Mouse (Mus musculus): ENCODE data around the gene Nop10.

Nop10 gene

DNA sequence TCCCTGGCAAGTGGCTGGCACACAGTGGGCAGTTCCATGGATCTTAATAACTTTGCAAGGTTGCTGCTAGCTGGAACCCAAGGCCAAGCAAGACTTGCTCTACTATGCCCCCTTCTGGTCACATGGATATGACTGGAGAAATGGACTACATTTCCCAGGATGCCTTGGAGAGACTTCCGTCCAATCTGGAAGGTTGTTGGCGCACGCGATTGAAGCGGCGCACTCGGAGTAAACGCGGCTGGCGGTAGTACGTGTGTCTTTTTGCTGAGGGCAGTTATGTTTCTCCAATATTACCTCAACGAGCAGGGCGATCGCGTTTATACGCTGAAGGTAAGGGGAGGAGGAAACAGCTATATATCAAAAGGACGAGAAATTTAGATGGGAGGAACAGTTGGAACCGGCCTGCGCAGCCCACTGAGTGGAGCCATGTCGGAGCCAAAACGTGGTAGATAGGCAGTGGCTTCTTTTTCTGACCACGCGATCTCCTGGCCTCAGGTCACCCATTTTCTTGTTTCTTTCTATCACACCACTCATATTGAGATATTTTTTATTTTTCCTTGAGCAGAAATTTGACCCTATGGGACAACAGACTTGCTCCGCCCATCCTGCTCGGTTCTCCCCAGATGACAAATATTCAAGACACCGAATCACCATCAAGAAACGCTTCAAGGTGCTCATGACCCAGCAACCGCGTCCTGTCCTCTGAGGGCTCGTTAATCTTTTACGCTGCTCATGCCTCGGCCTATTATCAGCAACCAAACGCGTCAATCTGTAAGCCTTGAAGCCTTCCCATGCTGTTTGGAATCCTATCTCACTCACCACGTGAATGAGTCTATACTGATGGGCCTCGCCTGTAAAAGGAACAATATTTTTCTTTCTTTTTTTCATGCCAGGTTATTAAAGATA is at the start of gene Nop10:
Gene Nop10, plus strand, starts transcription at position 179 of the 906 bp plus-strand sequence.
- DNase-seq, result peak; percentile 98

DNA sequence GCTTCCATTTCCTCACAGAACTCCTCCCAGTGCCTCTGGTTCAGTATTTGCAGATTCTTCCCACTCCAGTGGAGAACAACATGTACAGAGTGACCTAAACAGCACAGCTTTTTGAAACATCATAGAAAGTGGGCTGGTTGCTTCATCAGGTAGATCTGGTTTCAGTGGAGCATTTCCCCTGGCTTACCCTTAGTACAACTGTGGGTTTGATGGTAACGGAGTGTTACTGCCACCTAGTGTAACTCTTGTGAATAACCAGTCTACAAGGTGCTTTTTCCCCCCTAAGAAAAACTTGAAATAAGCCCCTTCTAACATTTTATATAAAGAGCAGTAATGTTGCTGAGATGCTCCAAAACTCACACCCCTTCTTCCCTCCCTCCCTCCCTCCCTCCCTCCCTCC is 45.7 kb upstream of the Nop10 start:
- DNase-seq, result no peak

DNA sequence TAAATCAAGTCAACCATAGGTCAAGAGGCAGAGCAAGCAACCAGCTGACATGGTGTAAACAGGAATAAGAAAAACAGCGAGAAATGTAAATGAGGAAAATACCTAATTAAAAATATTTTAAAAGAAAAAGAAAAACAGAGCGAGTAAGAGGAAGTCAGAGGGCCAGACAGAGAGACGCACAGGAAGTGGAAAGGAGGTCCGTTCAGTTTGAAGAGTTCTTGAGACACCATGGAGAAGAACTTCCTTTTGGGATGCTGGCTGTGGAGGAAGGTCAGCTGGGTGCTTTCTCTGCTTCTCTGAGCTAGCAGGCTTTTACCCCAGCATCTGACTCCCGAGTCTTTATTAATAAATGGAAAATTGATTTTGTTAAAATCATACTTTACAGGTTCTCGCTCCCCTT is 44.1 kb upstream of the Nop10 start:
- DNase-seq, result no peak

DNA sequence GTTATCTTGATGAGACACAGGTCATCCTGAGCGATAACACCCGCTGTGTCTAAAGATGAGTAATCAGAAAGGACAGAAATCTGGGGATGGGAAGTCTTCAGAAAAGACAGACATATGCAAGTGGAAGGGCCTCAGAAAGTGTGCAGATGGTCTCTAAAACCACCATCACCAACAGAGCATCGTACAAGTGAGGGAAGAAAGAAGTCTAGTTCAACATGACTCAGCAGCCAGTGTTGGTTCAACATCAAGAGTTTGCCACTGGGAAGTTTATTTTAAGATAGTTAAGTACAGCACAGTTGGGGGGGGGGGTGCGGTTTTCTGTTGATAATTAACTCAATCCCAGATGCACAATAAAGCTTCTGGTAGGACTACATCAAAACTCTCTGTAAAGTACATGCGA is 40.8 kb upstream of the Nop10 start:
- no peak for DNase-seq

DNA sequence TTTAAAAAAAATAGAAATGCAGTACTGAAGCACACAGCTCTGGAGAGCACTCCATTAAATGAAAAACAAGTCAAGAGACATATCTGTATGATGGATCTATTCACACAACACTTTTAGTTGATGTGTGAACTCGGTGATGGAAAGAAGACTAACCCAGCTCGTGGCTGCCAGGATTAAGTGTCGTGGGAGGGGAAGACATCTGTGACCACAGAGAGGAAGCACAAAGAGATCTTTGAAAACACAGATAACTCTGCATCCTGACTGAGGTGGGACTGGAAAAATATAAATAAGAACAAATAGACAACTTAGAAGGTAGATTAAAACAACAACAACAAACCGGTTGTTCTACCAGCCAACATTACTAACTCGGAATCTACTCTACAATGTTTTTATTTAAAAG is 39.1 kb upstream of the Nop10 start:
- no peak for DNase-seq

DNA sequence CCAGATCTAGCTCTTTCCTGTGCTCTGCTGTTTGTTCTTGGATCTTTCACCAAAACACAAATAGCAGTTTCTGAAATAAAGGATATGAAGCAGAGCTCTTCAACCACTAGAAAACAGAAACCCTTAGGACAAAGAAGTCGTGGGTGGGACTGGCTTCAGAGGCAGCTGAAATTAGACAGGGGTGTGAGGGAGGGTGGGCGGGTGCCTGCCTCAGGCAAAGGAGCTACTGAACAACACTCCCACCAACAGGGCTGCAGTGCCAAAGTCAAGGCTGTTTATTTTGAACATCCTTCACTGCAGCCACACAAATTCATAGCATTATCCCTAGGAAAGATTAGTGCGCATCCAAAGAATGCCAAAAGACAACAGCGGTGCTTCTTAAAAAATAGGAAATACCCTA is 37.4 kb upstream of the Nop10 start:
- DNase-seq, result no peak

DNA sequence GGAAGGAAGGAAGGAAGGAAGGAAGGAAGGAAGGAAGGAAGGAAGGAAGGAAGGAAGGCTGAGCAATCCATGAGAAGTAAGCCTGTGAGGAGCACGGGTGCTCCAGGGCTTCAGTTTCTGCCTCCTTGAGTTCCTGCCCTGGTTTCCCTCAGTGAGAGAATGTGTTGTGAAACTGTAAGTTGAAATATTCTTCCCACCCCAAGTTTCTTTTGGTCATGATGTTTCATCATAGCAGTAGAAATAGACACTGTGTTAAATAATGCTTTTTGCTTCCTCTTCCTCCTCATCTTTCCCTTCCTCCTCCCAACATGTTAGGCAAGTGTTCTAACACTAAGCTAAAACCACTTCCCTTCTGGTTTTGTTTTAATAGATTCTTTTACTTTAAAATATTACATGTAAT is 29.1 kb upstream of the Nop10 start:
- peak; percentile 51 for DNase-seq

DNA sequence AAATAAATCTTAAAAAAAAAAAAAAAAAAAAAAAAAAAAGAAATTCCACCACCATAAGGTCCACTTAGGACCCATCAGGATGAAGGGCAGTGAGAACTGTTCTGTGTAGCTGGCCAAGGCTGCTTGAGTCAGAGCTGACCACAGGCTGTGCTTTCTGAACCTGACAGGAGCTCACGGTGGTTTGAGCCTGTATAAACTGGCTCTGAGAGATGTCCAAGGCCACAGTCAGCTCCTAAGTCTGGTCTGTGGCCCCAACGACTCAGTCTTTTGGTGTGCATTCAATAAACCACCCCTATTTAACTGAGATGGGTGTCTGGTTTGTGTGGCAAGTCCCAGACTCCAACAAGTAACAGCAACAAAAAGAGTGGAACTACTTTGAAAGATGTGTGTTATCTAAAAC is 25.1 kb upstream of the Nop10 start:
- peak; percentile 50 for DNase-seq

DNA sequence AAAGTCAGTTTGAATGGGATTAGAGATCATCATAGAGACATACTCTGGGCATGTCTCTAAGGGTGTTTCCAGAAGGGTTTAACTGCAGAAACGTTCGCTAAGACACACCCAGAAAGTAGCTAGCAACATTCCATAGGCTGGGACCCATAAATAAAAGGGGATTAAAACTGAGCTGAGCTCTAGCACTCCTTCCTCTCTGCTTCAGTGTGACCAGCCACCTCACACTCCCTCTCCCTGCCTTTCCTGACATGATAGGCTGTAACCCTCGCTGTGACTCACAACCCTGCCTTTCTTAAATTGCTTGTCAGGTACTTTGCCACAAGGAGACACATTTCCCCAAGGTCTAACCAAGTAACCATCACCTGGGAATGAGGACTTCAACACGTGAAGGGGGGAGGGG is 23.7 kb upstream of the Nop10 start:
- DNase-seq, result peak; percentile 46

DNA sequence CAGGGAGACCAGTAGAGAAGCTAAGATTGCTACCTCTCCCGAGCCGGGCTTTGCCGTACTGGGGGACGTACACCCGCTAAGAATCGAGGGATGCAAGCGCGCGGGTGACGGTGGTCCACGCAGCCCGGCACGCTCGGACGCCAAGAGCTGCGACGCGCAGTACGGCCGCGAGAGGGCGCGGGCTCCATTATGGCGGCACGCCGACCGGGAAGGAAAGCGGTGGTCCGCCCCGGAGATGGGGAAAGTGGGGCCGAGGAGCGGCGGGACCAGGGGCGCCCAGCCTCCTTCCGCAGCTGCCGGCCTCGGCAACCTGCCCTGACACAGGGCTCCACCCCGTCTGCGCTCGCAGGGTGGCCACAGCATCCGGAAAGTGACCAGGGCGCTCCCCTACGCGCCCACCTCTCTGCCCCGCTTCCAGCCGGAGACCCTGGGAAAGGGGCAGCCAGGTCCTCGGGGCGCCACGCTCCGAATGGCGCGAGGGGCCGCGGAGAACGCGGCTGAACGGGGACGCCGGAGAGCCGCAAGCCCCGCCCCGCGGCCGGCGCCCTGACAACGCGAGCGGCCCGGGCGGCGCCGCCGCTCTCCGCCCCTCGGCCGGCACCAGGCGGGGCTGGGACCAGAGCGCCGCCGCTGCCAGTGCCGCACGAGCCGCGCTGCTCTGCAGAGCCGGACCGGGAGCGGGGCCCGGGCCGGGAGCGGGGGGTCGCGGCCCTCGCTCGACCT is 22.4 kb upstream of the Nop10 start, which contains the start of gene Lpcat4:
Gene Lpcat4, plus strand, starts transcription at position 257 of the 723 bp plus-strand sequence.
- DNase-seq, result peak; percentile 99

DNA sequence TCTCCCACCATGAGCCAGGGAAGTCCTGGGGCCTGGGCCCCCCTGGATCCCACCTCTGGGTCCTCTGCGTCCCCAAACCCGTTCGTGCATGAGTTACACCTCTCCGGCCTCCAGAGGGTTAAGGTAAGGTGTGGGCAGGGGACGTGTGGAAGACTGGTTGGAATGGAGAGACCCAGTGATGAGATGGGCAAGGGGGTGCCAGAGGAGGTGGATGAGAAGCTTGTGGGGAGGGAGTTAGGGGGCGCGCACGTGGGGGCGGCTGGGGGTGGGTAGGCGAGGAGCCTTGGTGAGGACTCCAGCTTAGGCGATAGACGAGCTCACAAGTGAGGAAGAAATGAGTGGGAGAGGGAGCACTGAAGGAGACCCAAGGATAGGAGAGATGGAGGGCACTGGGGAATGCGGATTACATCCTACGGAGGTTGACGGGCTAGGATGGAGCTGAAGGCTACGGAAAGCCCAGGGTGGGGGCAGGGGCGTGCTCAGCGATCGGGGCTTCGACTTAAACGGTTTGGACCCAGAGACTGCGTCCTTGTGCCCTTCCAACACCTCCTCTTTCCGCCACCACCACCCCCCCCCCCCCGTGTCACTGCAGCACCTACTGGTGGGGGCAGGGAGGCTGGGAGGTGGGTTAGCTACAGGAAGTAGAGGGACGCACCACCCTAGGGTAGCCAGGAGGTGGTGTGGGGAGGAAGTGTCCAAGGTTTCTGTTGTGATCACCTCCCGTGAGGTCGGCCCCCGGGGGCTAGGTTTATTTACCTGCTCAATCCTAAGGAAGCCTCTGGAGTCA is 21.6 kb upstream of the Nop10 start:
- DNase-seq, result peak; percentile 92

DNA sequence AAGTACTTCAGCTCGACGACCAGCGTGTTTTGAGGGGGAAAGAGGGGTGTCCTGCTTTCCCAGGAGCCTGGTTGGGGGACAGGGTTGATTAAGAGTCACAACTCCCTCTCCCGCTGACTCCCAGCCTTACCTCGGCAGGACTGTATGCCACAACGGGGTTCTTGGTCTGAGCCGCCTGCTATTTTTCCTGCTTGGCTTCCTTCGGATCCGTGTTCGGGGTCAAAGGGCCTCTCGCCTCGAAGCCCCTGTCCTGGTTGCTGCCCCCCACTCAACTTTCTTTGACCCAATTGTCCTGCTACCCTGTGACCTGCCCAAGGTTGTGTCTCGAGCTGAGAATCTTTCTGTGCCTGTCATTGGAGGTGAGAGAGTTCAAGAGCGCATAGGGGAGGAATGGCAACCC is 19.9 kb upstream of the Nop10 start:
- DNase-seq, result peak; percentile 81

DNA sequence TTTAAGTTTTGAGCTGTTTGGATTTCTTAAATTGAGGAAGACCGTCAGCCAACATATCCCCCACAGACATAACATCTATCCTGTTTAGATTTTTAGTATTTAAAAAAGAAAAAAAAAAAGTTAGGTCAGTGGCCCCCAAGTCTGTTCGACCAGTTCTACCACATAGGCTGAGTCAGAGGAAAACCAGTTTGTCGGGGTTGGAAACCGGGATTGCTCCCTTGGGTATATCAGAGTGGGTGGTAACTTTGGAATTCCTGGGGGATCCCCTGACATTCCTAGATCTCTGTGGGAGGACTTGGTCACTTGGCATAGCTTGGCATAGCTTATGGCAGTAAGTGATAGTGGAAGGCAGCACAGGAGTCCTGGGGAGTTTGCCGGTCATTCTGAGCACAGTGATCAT is 16.4 kb upstream of the Nop10 start:
- DNase-seq, result no peak

DNA sequence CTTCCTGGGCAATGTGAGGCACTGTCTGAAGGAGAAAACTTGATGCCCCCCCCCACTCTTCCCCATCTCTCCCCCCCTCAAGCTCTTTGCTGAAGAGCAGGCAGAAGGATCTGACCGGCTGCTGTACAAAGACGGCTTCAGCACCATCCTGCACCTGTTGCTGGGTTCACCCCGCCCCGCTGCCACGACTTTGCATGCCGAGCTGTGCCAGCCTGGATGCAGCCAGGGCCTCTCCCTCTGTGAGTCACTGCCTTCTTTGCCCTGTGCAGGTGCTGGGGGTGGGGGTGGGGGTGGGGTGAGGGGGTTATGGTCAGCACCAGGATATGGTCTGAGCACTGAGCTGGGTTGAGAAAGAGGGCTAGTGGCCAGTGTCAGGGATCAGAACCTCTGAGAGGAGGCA is 15.5 kb upstream of the Nop10 start:
- DNase-seq, result peak; percentile 80

DNA sequence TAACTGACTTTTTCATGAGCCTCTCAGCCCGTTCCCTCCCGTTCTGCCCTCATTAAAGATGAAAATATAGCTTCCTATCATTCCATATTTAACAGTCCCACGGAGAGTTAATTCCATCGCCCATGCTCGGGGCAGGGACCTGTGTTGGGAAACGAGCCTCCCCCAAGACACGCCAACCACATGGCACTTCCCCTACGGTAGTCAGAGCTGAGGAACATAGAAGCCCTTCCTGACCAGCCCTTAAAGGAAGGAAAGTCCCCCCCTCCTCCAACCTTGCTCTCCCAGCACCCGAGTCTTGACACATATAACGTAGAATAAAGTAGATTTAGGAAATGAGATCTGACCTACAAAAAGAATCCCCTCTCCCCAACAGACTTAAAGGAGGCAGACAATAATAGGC is 14.4 kb upstream of the Nop10 start:
- peak; percentile 70 for DNase-seq

DNA sequence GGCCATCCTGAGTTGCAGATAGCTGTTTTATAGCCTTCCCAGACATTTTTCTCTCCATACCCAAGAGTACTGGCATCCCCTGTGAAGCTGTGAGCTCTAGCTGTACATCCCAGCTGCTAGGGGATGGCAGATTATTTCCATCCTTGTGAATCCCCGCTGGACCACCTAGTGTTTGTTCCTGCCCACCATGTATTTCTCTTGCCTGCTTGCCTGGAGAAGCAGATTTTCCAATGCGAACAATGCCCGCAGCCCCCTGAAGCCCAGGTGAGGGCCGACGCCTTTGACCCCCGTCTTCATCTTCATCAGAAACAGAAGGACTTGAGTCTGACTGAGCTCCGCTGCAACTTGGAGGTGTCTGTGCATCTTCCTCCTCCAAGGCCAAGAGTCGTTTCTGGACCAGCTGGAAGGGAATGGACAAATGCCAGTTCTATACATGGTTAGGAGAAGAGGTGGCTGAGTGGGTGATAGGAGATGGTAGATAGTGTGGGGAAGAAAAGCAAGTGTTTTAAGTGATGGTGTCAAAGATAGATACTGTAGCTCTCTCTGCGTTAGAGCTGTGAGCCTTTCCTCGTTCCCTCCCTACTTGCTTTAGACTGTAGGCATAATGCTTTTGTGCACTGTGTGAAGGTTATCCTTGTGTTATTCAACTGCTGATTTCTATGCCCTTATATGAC is 11.8 kb upstream of the Nop10 start:
- no peak for DNase-seq

DNA sequence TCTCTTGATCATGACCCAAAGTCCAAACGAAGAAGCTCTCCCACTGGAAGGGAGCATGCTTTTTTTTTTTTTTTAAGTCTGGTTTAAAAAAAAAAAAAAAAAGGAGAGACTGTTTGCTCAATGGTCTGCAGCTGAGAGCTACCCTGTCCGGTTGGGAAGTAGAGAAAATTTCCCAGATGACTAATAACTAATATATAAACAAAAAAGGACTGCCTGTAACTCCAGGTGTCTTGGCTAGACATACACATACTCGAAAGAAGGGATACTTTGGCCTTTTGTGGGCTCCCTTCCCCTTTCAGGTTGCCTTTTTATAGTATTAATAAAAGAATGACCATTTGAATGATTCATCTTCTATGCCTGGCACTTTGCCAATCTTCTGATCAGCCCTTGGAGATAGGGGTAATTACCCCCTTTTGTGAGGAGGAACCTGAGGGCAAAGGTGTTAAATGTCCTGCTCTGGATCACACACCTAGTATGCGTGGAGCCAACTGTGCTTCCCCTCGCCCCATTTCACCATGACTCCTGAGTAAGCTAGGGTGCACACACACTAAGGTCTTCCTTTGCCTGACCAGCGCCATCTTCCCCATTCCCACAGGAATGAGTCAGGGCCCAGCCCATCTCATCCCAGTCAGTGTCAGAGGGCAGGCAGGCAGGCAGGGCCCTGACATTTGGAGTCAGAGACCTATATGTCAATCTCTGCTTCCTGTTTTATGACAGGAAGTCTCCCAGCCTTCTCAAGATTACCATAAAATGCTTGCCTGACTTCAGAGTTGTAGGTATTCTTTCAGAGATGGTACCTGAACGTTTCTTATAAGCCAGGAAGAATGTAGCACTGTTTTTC is 6.8 kb upstream of the Nop10 start:
- peak; percentile 62 for DNase-seq

DNA sequence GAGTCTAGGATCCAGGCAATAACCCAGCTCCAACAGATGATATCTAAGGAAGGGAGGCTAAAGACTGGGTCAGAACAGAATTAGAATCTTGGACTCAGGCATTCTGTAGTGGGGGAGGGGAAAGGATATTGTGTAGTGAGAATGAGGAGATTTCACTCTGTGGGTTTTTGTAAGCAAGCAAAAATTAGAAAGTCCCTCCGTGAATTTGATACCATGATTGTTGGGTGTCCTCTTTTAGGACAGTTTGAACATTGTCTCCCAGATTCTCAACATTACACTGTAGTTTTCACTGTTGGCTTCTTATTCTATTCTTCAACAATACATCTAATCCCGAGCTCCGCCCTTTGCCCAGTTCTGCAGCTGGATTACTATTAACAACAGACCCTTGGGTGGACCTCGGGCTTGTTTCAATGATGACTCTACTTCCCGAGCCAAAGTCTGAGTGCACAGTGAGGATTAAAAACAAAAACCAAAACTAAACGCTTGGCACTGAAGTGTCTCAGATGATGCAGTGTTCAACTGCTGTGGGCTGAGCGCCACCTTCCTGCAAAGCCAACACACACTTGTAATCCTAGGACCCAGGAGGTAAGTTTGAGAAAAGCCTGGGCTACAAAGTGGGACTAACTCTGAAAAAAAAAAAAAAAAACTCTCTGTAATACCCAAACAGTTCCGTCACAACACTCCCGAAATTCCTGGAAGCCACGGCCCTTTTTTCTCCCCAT is 2.3 kb upstream of the Nop10 start, which contains the start of gene Nutm1:
Gene Nutm1, minus strand, starts transcription at position 51 of the 722 bp plus-strand sequence.
- DNase-seq, result peak; percentile 89

DNA sequence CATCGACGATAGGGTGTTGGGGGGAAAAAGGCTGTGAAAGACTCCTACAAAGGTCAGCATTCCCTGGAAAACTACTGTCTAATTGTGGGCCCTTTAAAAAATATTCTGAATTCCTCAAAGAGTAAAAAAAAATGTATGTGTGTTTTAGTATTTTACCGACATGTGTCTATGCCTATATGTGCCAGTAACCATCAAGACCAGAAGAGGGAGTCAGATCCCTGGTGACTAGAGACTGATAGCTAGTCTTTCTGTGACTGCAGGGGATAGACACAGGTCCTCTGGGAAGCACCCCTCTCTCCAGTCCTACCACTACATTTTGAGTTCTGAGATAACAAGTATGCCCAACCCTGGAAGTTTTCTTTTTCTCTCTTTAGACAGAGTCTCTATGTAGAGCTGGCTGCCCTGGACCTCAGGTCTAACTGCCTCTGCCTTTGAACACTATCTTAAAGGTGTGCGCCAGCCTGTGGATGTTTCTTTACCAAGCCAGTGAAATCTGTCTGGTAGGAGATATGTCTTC is 1.1 kb downstream of the Nop10 start:
- DNase-seq, result peak; percentile 82

DNA sequence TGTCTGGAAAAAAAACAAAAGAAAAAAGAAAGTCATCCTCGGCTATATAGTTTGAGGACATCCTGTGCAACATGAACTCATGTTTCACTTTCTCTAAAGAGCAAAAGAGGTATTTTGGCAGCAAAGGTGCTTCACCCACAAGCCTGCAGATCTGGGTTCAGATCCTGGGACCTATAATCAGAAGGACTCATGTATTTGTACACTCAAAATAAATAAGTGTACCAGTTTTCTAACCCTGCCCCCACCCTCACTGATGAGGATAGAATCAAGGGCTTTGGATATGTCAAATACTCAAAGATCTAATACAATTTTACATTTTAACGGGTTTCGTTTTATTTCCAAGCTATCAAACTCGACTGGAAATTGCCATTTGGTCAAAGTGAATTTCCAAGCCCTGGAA is 2.6 kb downstream of the Nop10 start:
- DNase-seq, result peak; percentile 84

Measured in heart, adult 11 months (tissue).